Mouse (Mus musculus): Measurements from ENCODE around the gene A4gnt. TPM values are rescaled to one million over a fixed set of nuclear protein-coding genes. Genes with fewer than 3 reads are reported as not detected.
A peak's percentile ranks its signal among the peaks of the same experiment; 100 is the strongest.

The A4gnt gene
- total RNA-seq (2012; rRNA removed) (0.04 TPM in 1 of 2 replicates, not detected in the other), polyA plus RNA-seq (2012; ENCODE audit: insufficient read depth in 1 of 2, insufficient read length in 2 of 2, low read depth in 1 of 2, low replicate concordance in 2 of 2, missing spikeins in 1 of 2) (not detected)

- DNase-seq (ENCODE audit: low read depth, low spot score), result peak; percentile 36
- no peak within 1 kb of the TSS for H3K9ac ChIP-seq (ENCODE audit: control insufficient read depth, low read depth, low read length, poor library complexity, severe bottlenecking)
- H3K79me2 ChIP-seq (ENCODE audit: control insufficient read depth, insufficient read depth, low read length, poor library complexity), result no peaks in the 10 kb centered on the region
- peaks cover 0 to 2% of the 10 kb centered on the region in 2 experiments; a peak in 1 of 4 replicates for H3K4me1 ChIP-seq (ENCODE audit: control insufficient read depth in 1 of 2, insufficient read depth in 2 of 2, low read length in 2 of 2)
- no peak for TF ChIP-seq ZC3H11A (IDR thresholded peaks at IDR 0.05; ENCODE audit: low read depth, low read length)
- no peak for TF ChIP-seq NELFE (IDR thresholded peaks at IDR 0.05; ENCODE audit: low read depth, low read length)
- TF ChIP-seq ZKSCAN1 (IDR thresholded peaks at IDR 0.05; ENCODE audit: low read depth, low read length), result no peak
- TF ChIP-seq MEF2A (IDR thresholded peaks at IDR 0.05; ENCODE audit: extremely low read depth, insufficient replicate concordance, low read depth, low read length, poor library complexity, severe bottlenecking), result no peak
- TF ChIP-seq ZNF384 (IDR thresholded peaks at IDR 0.05; ENCODE audit: low read depth, low read length), result no peak
- H3K4me3 ChIP-seq (ENCODE audit: control insufficient read depth in 1 of 2, insufficient read depth in 1 of 2, low read depth in 2 of 2, low read length in 2 of 2), result no peak within 1 kb of the TSS
- H3K27me3 ChIP-seq (ENCODE audit: control insufficient read depth in 1 of 2, insufficient read depth in 2 of 2, low read length in 2 of 2), result peaks cover 0 to 2% of the 10 kb centered on the region in 2 experiments; a peak in 1 of 4 replicates
- H3K9me3 ChIP-seq (replicated peaks; ENCODE audit: insufficient read depth, low read length), result no peaks in the 10 kb centered on the region
- H3K27ac ChIP-seq (ENCODE audit: control insufficient read depth, low read depth, low read length), result no peak within 1 kb of the TSS
- H3K36me3 ChIP-seq (ENCODE audit: control insufficient read depth in 1 of 2, insufficient read depth in 2 of 2, low read length in 2 of 2), result no peaks in the 10 kb centered on the region
Measured at GRCm38 (mm10) chr9:99612202-99612601, at the start of gene A4gnt. TSS of gene A4gnt (plus strand) at chr9:99612502.

- peaks cover 9 to 17% of the 10 kb centered on the region in 2 experiments for H3K4me1 ChIP-seq (ENCODE audit: control insufficient read depth in 1 of 2, insufficient read depth in 2 of 2, low read length in 2 of 2)
- no peaks in the 10 kb centered on the region for H3K27me3 ChIP-seq (ENCODE audit: control insufficient read depth in 1 of 2, insufficient read depth in 2 of 2, low read length in 2 of 2)
- peak; percentile 91 for DNase-seq (ENCODE audit: low read depth, low spot score)
Measured at GRCm38 (mm10) chr9:99563714-99564113, 48.6 kb upstream of the A4gnt start.

GRCm38 (mm10) chr9:99568023-99568346 is 44.3 kb upstream of the A4gnt start:
- peak; percentile 64 for DNase-seq (ENCODE audit: low read depth, low spot score)
- peak overlapping the region; percentile 100 for H3K9ac ChIP-seq (ENCODE audit: control insufficient read depth, low read depth, low read length, poor library complexity, severe bottlenecking)
- peaks cover 9 to 12% of the 10 kb centered on the region in 2 experiments for H3K4me1 ChIP-seq (ENCODE audit: control insufficient read depth in 1 of 2, insufficient read depth in 2 of 2, low read length in 2 of 2)
- peaks cover 38% of the 10 kb centered on the region for H3K79me2 ChIP-seq (ENCODE audit: control insufficient read depth, insufficient read depth, low read length, poor library complexity)
- H3K36me3 ChIP-seq (ENCODE audit: control insufficient read depth in 1 of 2, insufficient read depth in 2 of 2, low read length in 2 of 2), result peaks cover 0 to 23% of the 10 kb centered on the region in 2 experiments; a peak in 2 of 4 replicates
- H3K27me3 ChIP-seq (ENCODE audit: control insufficient read depth in 1 of 2, insufficient read depth in 2 of 2, low read length in 2 of 2), result no peaks in the 10 kb centered on the region
- no peaks in the 10 kb centered on the region for H3K9me3 ChIP-seq (replicated peaks; ENCODE audit: insufficient read depth, low read length)
- peak overlapping the region; percentile 83 to 92 for H3K4me3 ChIP-seq (ENCODE audit: control insufficient read depth in 1 of 2, insufficient read depth in 1 of 2, low read depth in 2 of 2, low read length in 2 of 2)
- H3K27ac ChIP-seq (ENCODE audit: control insufficient read depth, low read depth, low read length), result peak overlapping the region; percentile 100
- TF ChIP-seq JUND (IDR thresholded peaks at IDR 0.05; ENCODE audit: low read depth, low read length) (no peak), MXI1 (IDR thresholded peaks at IDR 0.05; ENCODE audit: low read depth, low read length) (no peak), E2F4 (IDR thresholded peaks at IDR 0.05; ENCODE audit: borderline replicate concordance, low read depth, low read length) (no peak), ELF1 (IDR thresholded peaks at IDR 0.05; ENCODE audit: low read depth, low read length) (no peak), SIN3A (IDR thresholded peaks at IDR 0.05; ENCODE audit: low read length) (peak; percentile 12; the same call in 1 of the 2 replicates), POLR2AphosphoS2 (IDR thresholded peaks at IDR 0.05; ENCODE audit: low read length) (no peak), EP300 (IDR thresholded peaks at IDR 0.05; ENCODE audit: low read depth in 1 of 2, low read length in 2 of 2) (no peak), HCFC1 (IDR thresholded peaks at IDR 0.05; ENCODE audit: low read depth, low read length) (no peak)

More at GRCm38 (mm10) chr9:99563714-99564113, 48.6 kb upstream of the A4gnt start:
- H3K27ac ChIP-seq (ENCODE audit: control insufficient read depth, low read depth, low read length), result no peak overlapping the region
- peaks cover 57% of the 10 kb centered on the region for H3K79me2 ChIP-seq (ENCODE audit: control insufficient read depth, insufficient read depth, low read length, poor library complexity)
- no peaks in the 10 kb centered on the region for H3K9me3 ChIP-seq (replicated peaks; ENCODE audit: insufficient read depth, low read length)
- H3K4me3 ChIP-seq (ENCODE audit: control insufficient read depth in 1 of 2, insufficient read depth in 1 of 2, low read depth in 2 of 2, low read length in 2 of 2), result no peak overlapping the region
- no peak overlapping the region for H3K9ac ChIP-seq (ENCODE audit: control insufficient read depth, low read depth, low read length, poor library complexity, severe bottlenecking)
- TF ChIP-seq RCOR1 (IDR thresholded peaks at IDR 0.05; ENCODE audit: low read depth, low read length) (peak; percentile 56), TAL1 (IDR thresholded peaks at IDR 0.05; ENCODE audit: low read length) (no peak), HCFC1 (IDR thresholded peaks at IDR 0.05; ENCODE audit: low read depth, low read length) (peak; percentile 48; the same call in 1 of the 2 replicates), MAX (IDR thresholded peaks at IDR 0.05; ENCODE audit: low read length) (peak; percentile 79), SIN3A (IDR thresholded peaks at IDR 0.05; ENCODE audit: low read length) (peak; percentile 100), MYC (IDR thresholded peaks at IDR 0.05; ENCODE audit: low read depth, low read length) (0 out of 2 replicates have a peak, but pooled peaks have one; percentile 29), EP300 (IDR thresholded peaks at IDR 0.05; ENCODE audit: low read depth in 1 of 2, low read length in 2 of 2) (no peak), TBP (IDR thresholded peaks at IDR 0.05; ENCODE audit: low read depth, low read length) (0 out of 2 replicates have a peak, but pooled peaks have one; percentile 35), MXI1 (IDR thresholded peaks at IDR 0.05; ENCODE audit: low read depth, low read length) (peak; percentile 100)
- peaks cover 0 to 38% of the 10 kb centered on the region in 2 experiments; a peak in 2 of 4 replicates for H3K36me3 ChIP-seq (ENCODE audit: control insufficient read depth in 1 of 2, insufficient read depth in 2 of 2, low read length in 2 of 2)

Measured in MEL (cell line).